Mouse (Mus musculus) limb, embryonic 14.5 days (tissue): Measurements from ENCODE around the gene Gm15517. TPM values are rescaled to one million over a fixed set of nuclear protein-coding genes. Genes with fewer than 3 reads are reported as not detected.

Source experiments
- ATAC-seq: fragments of 200-750 bp; cut with Nextera tagmentation; 2 replicates; pipeline ENCODE4 v1.8.0; 2017; ENCODE audit warnings: low read depth, moderate number of reproducible peaks, moderate TSS enrichment; ENCODE audit not compliant: low FRiP score
- DNase-seq: peaks from one replicate; pipeline ENCODE4 v3.0.0-alpha.2; 2015; ENCODE audit warnings: low spot score
- H3K27ac ChIP-seq: fragments of 300-500 bp; sonication (generic); replicated peaks from 2 replicates; pipeline ENCODE4 v1.5.1; 2014; ENCODE audit warnings: low read depth, mild to moderate bottlenecking, low read length, moderate library complexity, mixed read lengths
- H3K27me3 ChIP-seq: fragments of 300-500 bp; sonication (generic); 2 replicates; pipeline ENCODE4 v1.6.1; 2014; ENCODE audit warnings: low read length, mixed read lengths; ENCODE audit not compliant: control insufficient read depth, insufficient read depth
- H3K36me3 ChIP-seq: fragments of 300-500 bp; sonication (generic); 2 replicates; pipeline ENCODE4 v1.6.1; 2014; ENCODE audit warnings: mild to moderate bottlenecking, low read length, moderate library complexity, mixed read lengths; ENCODE audit not compliant: control insufficient read depth, insufficient read depth
- H3K4me1 ChIP-seq: fragments of 300-500 bp; sonication (generic); 2 replicates; pipeline ENCODE4 v1.6.1; 2014; ENCODE audit warnings: antibody characterized with exemption, low read length, mixed read lengths; ENCODE audit not compliant: control insufficient read depth, insufficient read depth
- H3K4me2 ChIP-seq: fragments of 300-500 bp; sonication (generic); replicated peaks from 2 replicates; pipeline ENCODE4 v1.6.1; 2014; ENCODE audit warnings: low read depth, mild to moderate bottlenecking, low read length, moderate library complexity; ENCODE audit not compliant: severe bottlenecking
- H3K4me3 ChIP-seq: fragments of 300-500 bp; sonication (generic); replicated peaks from 2 replicates; pipeline ENCODE4 v1.5.1; 2014; ENCODE audit warnings: low read length
- H3K9ac ChIP-seq: fragments of 300-500 bp; sonication (generic); 2 replicates; pipeline ENCODE4 v1.6.1; 2014; ENCODE audit warnings: mild to moderate bottlenecking, low read depth, low read length, moderate library complexity; ENCODE audit not compliant: severe bottlenecking
- H3K9me3 ChIP-seq: fragments of 300-500 bp; sonication (generic); 2 replicates; pipeline ENCODE4 v1.6.1; 2016; ENCODE audit warnings: low read length; ENCODE audit not compliant: control insufficient read depth
- POLR2A ChIP-seq: fragments of 200-500 bp; IDR thresholded peaks from 2 replicates; pipeline ENCODE4 v1.8.0; 2012; ENCODE audit warnings: inconsistent platforms, mild to moderate bottlenecking, moderate library complexity, borderline replicate concordance; ENCODE audit not compliant: insufficient read depth, insufficient read length; ENCODE audit errors: extremely low read depth
- WGBS: fragments of 180-500 bp; shearing (Covaris S2); extraction: QIAGEN DNeasy Blood & Tissue Kit; methylation state at CpG from one replicate; pipeline ENCODE4 v1.1.7; 2014; 5-methylcytosine and 5-hydroxymethylcytosine counted together
- polyA plus RNA-seq, 2 experiments: library from polyadenylated mRNA; depleted of rRNA in 1 of 2; stranded (reverse) in 1 of 2; unstranded in 1 of 2; fragments of >200 nt; fragmentation: Nextera tagmentation in 1 of 2; extraction: Ambion mirVana in 1 of 2; gene quantifications; 2 replicates each; pipeline versions ENCODE4 v1.2.1 to v1.2.3; 2012 to 2014

Gene Gm15517
- polyA plus RNA-seq, 2 experiments = not detected

DNA sequence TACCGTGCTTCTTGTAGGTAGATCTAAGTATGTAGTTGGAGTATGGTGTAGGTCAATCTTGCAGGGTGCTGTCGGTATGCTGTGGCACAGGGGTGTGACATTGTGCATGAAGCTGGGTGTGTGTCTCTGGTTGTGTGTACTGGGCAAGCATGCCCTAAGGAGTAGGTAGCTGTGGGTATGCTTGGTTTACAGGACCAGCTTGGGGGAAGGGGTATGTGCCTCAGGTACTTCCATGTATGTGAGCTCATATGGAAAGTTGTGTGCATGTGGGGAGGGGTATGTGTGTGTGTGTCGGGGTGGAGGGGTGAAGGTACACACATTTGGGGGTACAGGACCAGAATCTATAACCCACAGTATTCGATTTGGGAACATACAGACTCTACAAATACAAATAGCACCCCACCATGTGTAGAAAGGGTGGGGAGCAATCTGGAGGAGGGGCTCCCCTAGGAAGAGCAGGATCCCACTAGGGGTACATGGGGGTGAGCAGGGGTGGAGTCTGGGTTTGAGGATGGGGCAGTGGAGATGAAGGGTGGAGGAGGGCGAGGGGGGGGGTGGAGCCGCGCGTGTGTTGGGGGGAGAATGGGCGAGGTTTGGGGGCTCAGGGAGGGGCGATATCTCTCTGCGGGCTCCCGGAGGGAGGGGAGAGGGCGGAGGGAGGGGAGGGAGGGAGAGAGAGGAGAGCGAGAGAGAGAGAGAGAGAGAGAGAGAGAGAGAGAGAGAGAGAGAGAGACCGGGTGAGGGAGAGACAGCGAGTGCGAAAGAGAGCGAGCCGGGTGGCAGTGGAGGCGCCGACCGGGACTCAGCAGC, 48.4 kb downstream of the Gm15517 start, which contains the start of gene Shank1:
Shank1 (plus strand) TSS at position 779 of the 810 bp plus-strand sequence.
- DNase-seq (no peak), ATAC-seq (no peak)
- peak within 1 kb of the TSS; percentile 50 for H3K4me3 ChIP-seq
- H3K9me3 ChIP-seq = no peaks in the 10 kb centered on the region
- no peaks in the 10 kb centered on the region for H3K36me3 ChIP-seq
- H3K27me3 ChIP-seq = peaks cover 4% of the 10 kb centered on the region
- no peak for TF ChIP-seq POLR2A
- H3K4me1 ChIP-seq = peaks cover 40% of the 10 kb centered on the region
- peak within 1 kb of the TSS; percentile 98 for H3K4me2 ChIP-seq
- peak within 1 kb of the TSS; percentile 58 for H3K9ac ChIP-seq
- no peak within 1 kb of the TSS for H3K27ac ChIP-seq
- WGBS = 22% methylated on average over 10 of the region's 22 CpGs

DNA sequence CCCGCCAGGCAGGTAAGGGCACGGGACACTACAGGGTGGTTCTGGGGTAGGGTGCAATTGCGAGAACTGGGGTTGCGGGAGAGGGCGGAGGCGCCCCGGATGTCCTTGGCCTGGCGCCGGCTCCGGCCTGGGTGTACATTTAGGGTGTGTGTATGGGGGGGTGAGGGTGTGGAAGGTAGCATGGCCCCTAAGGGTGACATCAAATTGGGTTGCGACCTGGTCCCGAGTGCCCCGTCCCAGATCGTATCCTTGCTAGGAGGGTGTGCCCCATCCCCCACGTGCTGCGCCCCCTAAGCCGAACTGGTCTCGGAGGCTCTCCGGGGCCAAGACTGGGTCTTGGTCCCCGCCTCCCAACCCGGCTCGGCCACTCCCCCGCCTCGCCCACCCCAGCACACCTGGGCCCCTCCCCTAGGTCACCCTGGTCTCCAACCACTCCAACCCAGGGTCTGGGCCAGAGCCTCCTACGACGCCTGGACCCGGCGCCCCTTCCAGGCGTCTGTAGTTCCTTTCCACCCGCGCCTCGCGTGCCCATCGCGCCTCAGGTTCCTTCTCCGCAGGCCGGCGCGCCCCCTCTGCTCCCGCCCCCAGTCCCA, 49.1 kb downstream of the Gm15517 start:
- 0% methylated on average over 26 of the region's 40 CpGs for WGBS
- H3K27me3 ChIP-seq = peaks cover 4% of the 10 kb centered on the region
- H3K9me3 ChIP-seq = no peaks in the 10 kb centered on the region
- peak overlapping the region; percentile 58 for H3K9ac ChIP-seq
- H3K36me3 ChIP-seq = no peaks in the 10 kb centered on the region
- H3K4me3 ChIP-seq = peak overlapping the region; percentile 50
- H3K4me1 ChIP-seq = peaks cover 40% of the 10 kb centered on the region
- TF ChIP-seq POLR2A = no peak
- 0 out of 2 replicates have a peak, but pooled peaks have one; percentile 2 for ATAC-seq
- no peak overlapping the region for H3K27ac ChIP-seq
- no peak for DNase-seq
- H3K4me2 ChIP-seq = peak overlapping the region; percentile 98

DNA sequence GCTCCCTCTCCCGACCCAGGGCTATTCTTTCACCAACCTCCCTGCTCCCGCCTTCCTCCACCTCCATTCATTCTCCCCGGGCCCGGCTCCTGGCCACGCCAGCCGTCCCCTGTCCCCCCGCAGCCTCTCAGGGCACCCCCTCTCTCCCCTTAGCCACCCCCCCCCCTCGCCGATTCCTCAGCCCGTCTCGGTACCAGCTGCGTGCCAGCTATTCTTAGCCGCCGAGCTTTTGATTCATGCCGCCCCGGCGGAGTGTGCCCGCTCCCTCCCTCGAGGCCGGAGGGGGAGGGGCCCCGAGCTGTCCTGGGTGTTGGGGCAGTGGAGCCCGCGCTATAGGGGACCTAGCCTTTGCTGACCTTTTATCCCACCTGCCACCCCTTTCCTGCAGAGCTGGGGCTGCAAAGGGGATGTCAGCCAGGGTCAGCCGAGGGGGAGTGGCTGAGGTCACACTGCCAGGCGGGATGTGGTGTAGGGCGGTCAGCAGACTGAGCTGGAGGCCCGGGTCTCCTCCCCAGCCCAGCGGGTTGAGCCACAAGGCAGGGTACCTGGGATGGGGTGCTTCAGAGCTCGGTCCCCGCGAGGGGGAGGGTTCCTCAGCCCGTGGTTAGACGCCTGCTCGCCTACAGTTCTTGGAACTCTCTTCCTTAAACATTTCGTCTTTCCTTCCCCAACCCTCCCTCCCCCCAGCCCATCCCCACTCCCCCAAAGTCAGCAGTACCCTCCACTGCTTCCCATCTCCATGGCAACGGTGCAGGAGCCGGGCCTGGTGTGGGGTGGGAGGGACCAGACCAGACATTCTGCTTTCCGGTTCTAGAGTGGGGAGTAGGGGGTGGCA, 49.8 kb downstream of the Gm15517 start:
- Histone ChIP-seq H3K4me2 (peak overlapping the region; percentile 98), H3K27ac (no peak overlapping the region), H3K4me3 (peak overlapping the region; percentile 50), H3K27me3 (peaks cover 4% of the 10 kb centered on the region), H3K36me3 (no peaks in the 10 kb centered on the region), H3K9ac (peak overlapping the region; percentile 58), H3K9me3 (no peaks in the 10 kb centered on the region), H3K4me1 (peaks cover 34% of the 10 kb centered on the region)
- WGBS = under 1% methylated on average over 37 of the region's 38 CpGs
- TF ChIP-seq POLR2A = no peak
- DNase-seq = no peak
- 0 out of 2 replicates have a peak, but pooled peaks have one; percentile 0 for ATAC-seq

Other genes starting within 250 kb of the Gm15517 start
- 0.05 and 0.20 TPM in 2 replicates for gene Klk1b26, start 249.3 kb upstream of the Gm15517 start, polyA plus RNA-seq (2012; rRNA removed)
- gene Klk1b26, start 249.3 kb upstream of the Gm15517 start, polyA plus RNA-seq (2014; fragmentation: Nextera tagmentation; extraction: Ambion mirVana) = 0.14 and 0.36 TPM in 2 replicates
- gene Klk1b27, start 209.2 kb upstream of the Gm15517 start, polyA plus RNA-seq (2012; rRNA removed) = not detected in 2 replicates
- not detected in 2 replicates for gene Klk1b27, start 209.2 kb upstream of the Gm15517 start, polyA plus RNA-seq (2014; fragmentation: Nextera tagmentation; extraction: Ambion mirVana)
- not detected in 2 replicates for gene Klk1b21, start 159.1 kb upstream of the Gm15517 start, polyA plus RNA-seq (2012; rRNA removed)
- not detected in 2 replicates for gene Klk1b21, start 159.1 kb upstream of the Gm15517 start, polyA plus RNA-seq (2014; fragmentation: Nextera tagmentation; extraction: Ambion mirVana)
- not detected in 2 replicates for gene Klk1b22, start 148.8 kb upstream of the Gm15517 start, polyA plus RNA-seq (2012; rRNA removed)
- not detected in 2 replicates for gene Klk1b22, start 148.8 kb upstream of the Gm15517 start, polyA plus RNA-seq (2014; fragmentation: Nextera tagmentation; extraction: Ambion mirVana)
- gene Klk1b16, start 124.7 kb upstream of the Gm15517 start, polyA plus RNA-seq (2012; rRNA removed) = not detected in 2 replicates
- not detected in 2 replicates for gene Klk1b16, start 124.7 kb upstream of the Gm15517 start, polyA plus RNA-seq (2014; fragmentation: Nextera tagmentation; extraction: Ambion mirVana)
- gene Klk1b24, start 73.2 kb upstream of the Gm15517 start, polyA plus RNA-seq (2012; rRNA removed) = 0.08 and 0.17 TPM in 2 replicates
- not detected in 2 replicates for gene Klk1b24, start 73.2 kb upstream of the Gm15517 start, polyA plus RNA-seq (2014; fragmentation: Nextera tagmentation; extraction: Ambion mirVana)
- gene Klk1b3, start 63.3 kb upstream of the Gm15517 start, polyA plus RNA-seq (2012; rRNA removed) = not detected in 2 replicates
- gene Klk1b3, start 63.3 kb upstream of the Gm15517 start, polyA plus RNA-seq (2014; fragmentation: Nextera tagmentation; extraction: Ambion mirVana) = not detected in 2 replicates
- not detected in 2 replicates for gene Klk1b4, start 54.0 kb upstream of the Gm15517 start, polyA plus RNA-seq (2012; rRNA removed)
- not detected in 2 replicates for gene Klk1b4, start 54.0 kb upstream of the Gm15517 start, polyA plus RNA-seq (2014; fragmentation: Nextera tagmentation; extraction: Ambion mirVana)
- not detected in 2 replicates for gene Klk1b5, start 45.5 kb upstream of the Gm15517 start, polyA plus RNA-seq (2012; rRNA removed)
- gene Klk1b5, start 45.5 kb upstream of the Gm15517 start, polyA plus RNA-seq (2014; fragmentation: Nextera tagmentation; extraction: Ambion mirVana) = not detected in 2 replicates
- gene Klk1, start 36.1 kb upstream of the Gm15517 start, polyA plus RNA-seq (2012; rRNA removed) = 0.27 TPM in 1 of 2 replicates, not detected in the other
- gene Klk1, start 36.1 kb upstream of the Gm15517 start, polyA plus RNA-seq (2014; fragmentation: Nextera tagmentation; extraction: Ambion mirVana) = not detected in 2 replicates
- gene Gm36864, start 25.3 kb upstream of the Gm15517 start, polyA plus RNA-seq (2012; rRNA removed) = not detected in 2 replicates
- not detected in 2 replicates for gene Gm36864, start 25.3 kb upstream of the Gm15517 start, polyA plus RNA-seq (2014; fragmentation: Nextera tagmentation; extraction: Ambion mirVana)
- gene 1700028J19Rik, start 14.8 kb upstream of the Gm15517 start, polyA plus RNA-seq (2012; rRNA removed) = 1.3 and 1.4 TPM in 2 replicates
- gene 1700028J19Rik, start 14.8 kb upstream of the Gm15517 start, polyA plus RNA-seq (2014; fragmentation: Nextera tagmentation; extraction: Ambion mirVana) = 0.53 and 1.3 TPM in 2 replicates
- gene 2410002F23Rik, start 14.7 kb upstream of the Gm15517 start, polyA plus RNA-seq (2012; rRNA removed) = 315 and 368 TPM in 2 replicates
- 163 and 170 TPM in 2 replicates for gene 2410002F23Rik, start 14.7 kb upstream of the Gm15517 start, polyA plus RNA-seq (2014; fragmentation: Nextera tagmentation; extraction: Ambion mirVana)
- gene Acp4, start 4.1 kb upstream of the Gm15517 start, polyA plus RNA-seq (2012; rRNA removed) = 0.09 and 0.25 TPM in 2 replicates
- gene Acp4, start 4.1 kb upstream of the Gm15517 start, polyA plus RNA-seq (2014; fragmentation: Nextera tagmentation; extraction: Ambion mirVana) = 0.11 and 0.25 TPM in 2 replicates
- gene Clec11a, start 45.5 kb downstream of the Gm15517 start, polyA plus RNA-seq (2012; rRNA removed) = 21.2 and 22.8 TPM in 2 replicates
- 12.4 and 15.5 TPM in 2 replicates for gene Clec11a, start 45.5 kb downstream of the Gm15517 start, polyA plus RNA-seq (2014; fragmentation: Nextera tagmentation; extraction: Ambion mirVana)
- gene Shank1, start 48.8 kb downstream of the Gm15517 start, polyA plus RNA-seq (2012; rRNA removed) = 13.6 and 18.2 TPM in 2 replicates
- gene Shank1, start 48.8 kb downstream of the Gm15517 start, polyA plus RNA-seq (2014; fragmentation: Nextera tagmentation; extraction: Ambion mirVana) = 4.0 and 4.3 TPM in 2 replicates
- gene Syt3, start 122.7 kb downstream of the Gm15517 start, polyA plus RNA-seq (2012; rRNA removed) = 3.3 and 3.8 TPM in 2 replicates
- 2.2 and 4.6 TPM in 2 replicates for gene Syt3, start 122.7 kb downstream of the Gm15517 start, polyA plus RNA-seq (2014; fragmentation: Nextera tagmentation; extraction: Ambion mirVana)
- gene 1700008O03Rik, start 124.4 kb downstream of the Gm15517 start, polyA plus RNA-seq (2012; rRNA removed) = 2.1 and 2.7 TPM in 2 replicates
- 0.67 and 0.73 TPM in 2 replicates for gene 1700008O03Rik, start 124.4 kb downstream of the Gm15517 start, polyA plus RNA-seq (2014; fragmentation: Nextera tagmentation; extraction: Ambion mirVana)
- gene Lrrc4b, start 167.6 kb downstream of the Gm15517 start, polyA plus RNA-seq (2012; rRNA removed) = 15.3 and 23.0 TPM in 2 replicates
- gene Lrrc4b, start 167.6 kb downstream of the Gm15517 start, polyA plus RNA-seq (2014; fragmentation: Nextera tagmentation; extraction: Ambion mirVana) = 1.6 and 1.8 TPM in 2 replicates
- 1.8 and 3.1 TPM in 2 replicates for gene Aspdh, start 203.9 kb downstream of the Gm15517 start, polyA plus RNA-seq (2012; rRNA removed)
- 0.37 and 0.58 TPM in 2 replicates for gene Aspdh, start 203.9 kb downstream of the Gm15517 start, polyA plus RNA-seq (2014; fragmentation: Nextera tagmentation; extraction: Ambion mirVana)
- gene Josd2, start 206.5 kb downstream of the Gm15517 start, polyA plus RNA-seq (2012; rRNA removed) = 167 and 215 TPM in 2 replicates
- 78.9 and 81.5 TPM in 2 replicates for gene Josd2, start 206.5 kb downstream of the Gm15517 start, polyA plus RNA-seq (2014; fragmentation: Nextera tagmentation; extraction: Ambion mirVana)
- 182 and 265 TPM in 2 replicates for gene Emc10, start 235.1 kb downstream of the Gm15517 start, polyA plus RNA-seq (2012; rRNA removed)
- 149 and 151 TPM in 2 replicates for gene Emc10, start 235.1 kb downstream of the Gm15517 start, polyA plus RNA-seq (2014; fragmentation: Nextera tagmentation; extraction: Ambion mirVana)
- 19.8 and 21.5 TPM in 2 replicates for gene Fam71e1, start 235.1 kb downstream of the Gm15517 start, polyA plus RNA-seq (2012; rRNA removed)
- gene Fam71e1, start 235.1 kb downstream of the Gm15517 start, polyA plus RNA-seq (2014; fragmentation: Nextera tagmentation; extraction: Ambion mirVana) = 12.2 and 13.6 TPM in 2 replicates